Mouse (Mus musculus) liver, adult 2 months (tissue): ENCODE results near the gene Arhgap31. TPM values are rescaled to one million over a fixed set of nuclear protein-coding genes. Genes with fewer than 3 reads are reported as not detected.

Experiments used
- DNase-seq: peaks from one replicate; pipeline ENCODE4 v3.0.0-alpha.2; 2011; ENCODE audit warnings: low read depth, low spot score; ENCODE audit errors: extremely low read depth
- H3K27ac ChIP-seq: fragments of 200-500 bp; replicated peaks from 2 replicates; pipeline ENCODE4 v1.5.1; 2012; ENCODE audit warnings: low read depth, mild to moderate bottlenecking, control low read depth, inconsistent platforms, low read length; ENCODE audit not compliant: insufficient read depth
- H3K27me3 ChIP-seq: fragments of 200-500 bp; 2 replicates; pipeline ENCODE4 v1.6.1; 2012; ENCODE audit warnings: mild to moderate bottlenecking, moderate library complexity, low read length, inconsistent platforms; ENCODE audit not compliant: control insufficient read depth, insufficient read depth
- H3K36me3 ChIP-seq: fragments of 200-500 bp; 2 replicates; pipeline ENCODE4 v1.6.1; 2012; ENCODE audit warnings: low read length, inconsistent platforms; ENCODE audit not compliant: control insufficient read depth, insufficient read depth
- H3K4me1 ChIP-seq: fragments of 200-500 bp; 2 replicates; pipeline ENCODE4 v1.6.1; 2011; ENCODE audit warnings: low read length; ENCODE audit not compliant: control insufficient read depth, insufficient read depth
- H3K4me3 ChIP-seq: fragments of 200-500 bp; 2 replicates; pipeline ENCODE4 v1.5.1; 2011; ENCODE audit warnings: low read depth, mild to moderate bottlenecking, control low read depth, low read length, moderate library complexity; ENCODE audit not compliant: insufficient read depth
- H3K79me2 ChIP-seq: fragments of 200-500 bp; 2 replicates; pipeline ENCODE4 v1.6.1; 2012; ENCODE audit warnings: inconsistent platforms, mild to moderate bottlenecking, low read length, moderate library complexity; ENCODE audit not compliant: control insufficient read depth, insufficient read depth
- H3K9ac ChIP-seq: fragments of 200-500 bp; 2 replicates; pipeline ENCODE4 v1.6.1; 2012; ENCODE audit warnings: low read depth, mild to moderate bottlenecking, control low read depth, inconsistent platforms, low read length
- CTCF ChIP-seq: fragments of 200-500 bp; IDR thresholded peaks from 2 replicates; pipeline ENCODE4 v1.5.1; 2011; ENCODE audit warnings: low read depth, low read length, control low read depth
- POLR2A ChIP-seq: fragments of 200-500 bp; IDR thresholded peaks from 2 replicates; pipeline ENCODE4 v1.6.1; 2011; ENCODE audit warnings: low read length, control low read depth; ENCODE audit not compliant: insufficient read depth; ENCODE audit errors: extremely low read depth
- WGBS: fragments of 180-500 bp; shearing (Covaris S2); methylation state at CpG from one replicate; pipeline ENCODE4 v1.1.7; 2018; 5-methylcytosine and 5-hydroxymethylcytosine counted together
- polyA plus RNA-seq: library from polyadenylated mRNA; depleted of rRNA; stranded (reverse); fragments of >200 nt; gene quantifications from 2 replicates; pipeline ENCODE4 v1.2.3, GENCODE M21; 2012
- total RNA-seq: library from RNA; depleted of rRNA; stranded (reverse); fragments of >200 nt; gene quantifications from 2 replicates; pipeline ENCODE4 v1.2.3, GENCODE M21; 2014

The Arhgap31 gene
- total and polyA plus RNA-seq, 2 experiments, result 1.4 to 3.0 TPM

- Histone ChIP-seq H3K36me3 (no peaks in the 10 kb centered on the region), H3K27me3 (no peaks in the 10 kb centered on the region), H3K4me1 (peaks cover 7% of the 10 kb centered on the region), H3K4me3 (no peak overlapping the region), H3K79me2 (no peaks in the 10 kb centered on the region), H3K27ac (no peak overlapping the region), H3K9ac (no peak overlapping the region)
- peak; percentile 46 for DNase-seq
- WGBS, result 42% methylated on average over 11 of the region's 11 CpGs
- no peak for TF ChIP-seq POLR2A
- TF ChIP-seq CTCF, result no peak
Observed at GRCm38 (mm10) chr16:38649431-38649827, 63.6 kb downstream of the Arhgap31 start.

- peak; percentile 45 for DNase-seq
- TF ChIP-seq POLR2A, result no peak
- no peak for TF ChIP-seq CTCF
- Histone ChIP-seq H3K4me1 (peaks cover 7% of the 10 kb centered on the region), H3K9ac (no peak overlapping the region), H3K27me3 (no peaks in the 10 kb centered on the region), H3K36me3 (no peaks in the 10 kb centered on the region), H3K4me3 (no peak overlapping the region), H3K27ac (no peak overlapping the region), H3K79me2 (no peaks in the 10 kb centered on the region)
- 56% methylated on average over 9 of the region's 9 CpGs for WGBS
Observed at GRCm38 (mm10) chr16:38648783-38649430, 64.2 kb downstream of the Arhgap31 start.

- H3K4me1 ChIP-seq, result peaks cover 7% of the 10 kb centered on the region
- DNase-seq, result no peak
- H3K27ac ChIP-seq, result no peak overlapping the region
- H3K79me2 ChIP-seq, result no peaks in the 10 kb centered on the region
- no peak overlapping the region for H3K9ac ChIP-seq
- H3K36me3 ChIP-seq, result no peaks in the 10 kb centered on the region
- no peak overlapping the region for H3K4me3 ChIP-seq
- H3K27me3 ChIP-seq, result no peaks in the 10 kb centered on the region
- TF ChIP-seq CTCF, result no peak
- no peak for TF ChIP-seq POLR2A
- 92% methylated on average over 5 of the region's 5 CpGs for WGBS
Observed at GRCm38 (mm10) chr16:38648155-38648554, 64.9 kb downstream of the Arhgap31 start.

GRCm38 (mm10) chr16:38644455-38644854 lies 68.6 kb downstream of the Arhgap31 start:
- H3K36me3 ChIP-seq, result no peaks in the 10 kb centered on the region; the same call in 1 of the 2 replicates
- no peak overlapping the region for H3K4me3 ChIP-seq
- TF ChIP-seq POLR2A, result no peak
- TF ChIP-seq CTCF, result no peak
- H3K4me1 ChIP-seq, result peaks cover 2% of the 10 kb centered on the region
- no peaks in the 10 kb centered on the region for H3K79me2 ChIP-seq
- WGBS, result 77% methylated on average over 2 of the region's 2 CpGs
- no peak overlapping the region for H3K27ac ChIP-seq
- DNase-seq, result no peak
- no peak overlapping the region for H3K9ac ChIP-seq
- no peaks in the 10 kb centered on the region for H3K27me3 ChIP-seq

- Histone ChIP-seq H3K4me3 (no peak overlapping the region), H3K27ac (no peak overlapping the region), H3K36me3 (peaks cover 3% of the 10 kb centered on the region), H3K79me2 (no peaks in the 10 kb centered on the region), H3K9ac (no peak overlapping the region), H3K27me3 (no peaks in the 10 kb centered on the region), H3K4me1 (no peaks in the 10 kb centered on the region)
- TF ChIP-seq CTCF, result no peak
- TF ChIP-seq POLR2A, result no peak
- WGBS, result 70% methylated on average over 10 of the region's 10 CpGs
- DNase-seq, result no peak
Observed at GRCm38 (mm10) chr16:38637085-38637484, 76.0 kb downstream of the Arhgap31 start.

- Histone ChIP-seq H3K27me3 (no peaks in the 10 kb centered on the region), H3K27ac (no peak overlapping the region), H3K9ac (no peak overlapping the region), H3K4me3 (no peak overlapping the region), H3K36me3 (peaks cover 3% of the 10 kb centered on the region), H3K4me1 (no peaks in the 10 kb centered on the region), H3K79me2 (no peaks in the 10 kb centered on the region)
- TF ChIP-seq CTCF (no peak), POLR2A (no peak)
- 66% methylated on average over 9 of the region's 9 CpGs for WGBS
- DNase-seq, result no peak
Observed at GRCm38 (mm10) chr16:38636682-38637081, 76.4 kb downstream of the Arhgap31 start.
